Mouse (Mus musculus) adipocyte (in vitro differentiated cells): ENCODE measurements around the gene Yap1.
"Not testable (repeated sequence)": the region's sequence is repeated elsewhere in the genome, so short reads cannot be mapped to it uniquely, and the experiment has no call there.

Experiments used
- DNase-seq: peaks from one replicate; pipeline ENCODE4 v3.0.0-alpha.2; 2016; ENCODE audit warnings: low spot score

Yap1 gene

GRCm38 (mm10) chr9:7913953-7914352 is 90.4 kb downstream of the Yap1 start:
- DNase-seq: no peak

GRCm38 (mm10) chr9:7907351-7907985 is 96.9 kb downstream of the Yap1 start:
- no peak for DNase-seq

DNA sequence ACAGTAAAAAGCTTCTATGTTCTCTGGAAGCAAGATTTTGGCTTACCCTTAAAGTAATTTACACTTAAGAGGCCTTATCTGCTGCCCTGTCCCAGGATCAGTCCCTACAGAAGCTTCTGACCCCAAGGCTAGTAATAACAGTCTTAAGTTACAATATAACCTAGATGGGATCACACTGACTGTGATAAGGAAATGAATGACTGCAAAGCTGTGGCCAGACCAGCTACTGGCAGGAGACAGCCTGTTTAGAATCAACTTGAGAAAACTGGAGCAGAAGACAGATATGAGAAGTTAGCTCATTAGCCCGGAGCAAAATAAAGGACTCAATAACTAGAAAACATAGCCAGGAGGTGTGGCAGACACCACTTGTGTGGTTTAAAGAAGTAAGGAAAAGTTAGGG is 97.8 kb downstream of the Yap1 start:
- DNase-seq: no peak

GRCm38 (mm10) chr9:7903825-7904224 is 100.6 kb downstream of the Yap1 start:
- DNase-seq: no peak

DNA sequence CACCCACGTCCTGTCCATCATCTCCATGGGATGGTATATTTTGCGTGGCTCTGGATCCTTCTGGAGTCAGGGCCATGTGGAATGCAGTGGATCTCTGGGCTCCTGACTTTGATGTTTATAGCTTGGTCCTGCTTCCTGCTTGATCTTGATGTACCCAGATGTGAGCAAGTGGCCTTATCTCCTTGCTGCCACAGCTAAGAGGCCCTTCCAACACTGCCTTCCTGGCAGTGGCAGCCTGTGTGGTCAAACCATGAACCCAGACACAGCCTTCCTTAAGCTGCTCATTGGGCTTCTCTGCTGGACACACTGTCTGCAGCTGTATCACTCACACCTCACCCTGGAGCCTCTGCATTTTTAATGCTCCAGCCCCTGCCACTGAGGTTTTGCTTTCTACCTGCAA is 101.1 kb downstream of the Yap1 start:
- DNase-seq: no peak

GRCm38 (mm10) chr9:7902311-7902710 is 102.1 kb downstream of the Yap1 start:
- no peak for DNase-seq

- DNase-seq: no peak
These were observed 103.4 kb downstream of the Yap1 start for GRCm38 (mm10) chr9:7900965-7901364.

GRCm38 (mm10) chr9:7897502-7897901 is 106.9 kb downstream of the Yap1 start:
- peak; percentile 80 for DNase-seq

GRCm38 (mm10) chr9:7891796-7892195 is 112.6 kb downstream of the Yap1 start:
- not testable (repeated sequence) for DNase-seq

DNA sequence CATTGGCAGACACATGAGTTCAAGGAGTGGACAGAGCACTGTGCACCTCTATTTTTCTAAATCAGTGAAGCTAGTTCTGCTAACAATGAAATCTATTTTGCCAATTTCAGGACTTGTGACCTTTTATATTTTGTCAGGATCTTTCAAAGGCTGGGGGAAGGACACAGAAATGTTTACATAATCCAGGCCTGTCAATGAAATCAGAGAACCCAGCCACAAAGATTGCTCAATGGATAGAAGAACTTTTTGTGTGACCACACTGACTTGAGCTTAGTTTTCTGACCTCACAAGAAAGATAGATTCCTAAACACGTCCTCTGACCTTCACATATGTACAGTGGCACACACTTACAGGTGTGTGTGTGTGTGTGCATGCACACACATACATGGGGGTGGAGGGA is 113.2 kb downstream of the Yap1 start:
- peak; percentile 16 for DNase-seq

GRCm38 (mm10) chr9:7884346-7884745 is 120.0 kb downstream of the Yap1 start:
- DNase-seq: no peak

- no peak for DNase-seq
These were observed 122.0 kb downstream of the Yap1 start for GRCm38 (mm10) chr9:7882304-7882865.
